Mouse (Mus musculus): ENCODE results near the gene Fut1.

Fut1 gene

DNA sequence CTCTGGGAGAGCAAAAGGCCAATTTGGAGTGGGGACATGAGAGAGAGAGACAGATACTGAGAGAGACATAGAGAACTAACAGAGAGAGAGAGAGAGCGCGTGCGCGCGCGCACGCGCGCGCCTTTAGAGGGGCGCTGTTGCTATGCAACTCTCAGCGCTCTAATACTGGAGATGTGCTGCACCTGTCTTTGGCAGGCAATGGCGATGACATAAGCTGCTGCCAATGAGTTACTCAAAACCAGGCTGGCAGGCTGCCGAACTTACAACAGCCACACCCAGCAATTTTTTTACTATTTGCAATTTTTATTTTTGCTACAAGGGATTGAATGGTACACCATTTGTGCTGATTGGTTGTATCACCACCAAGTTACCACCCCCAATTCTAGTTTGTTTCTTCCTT is 50.7 kb downstream of the Fut1 start:
- in situ Hi-C loops (cut with MboI, MseI), result no loop called here

DNA sequence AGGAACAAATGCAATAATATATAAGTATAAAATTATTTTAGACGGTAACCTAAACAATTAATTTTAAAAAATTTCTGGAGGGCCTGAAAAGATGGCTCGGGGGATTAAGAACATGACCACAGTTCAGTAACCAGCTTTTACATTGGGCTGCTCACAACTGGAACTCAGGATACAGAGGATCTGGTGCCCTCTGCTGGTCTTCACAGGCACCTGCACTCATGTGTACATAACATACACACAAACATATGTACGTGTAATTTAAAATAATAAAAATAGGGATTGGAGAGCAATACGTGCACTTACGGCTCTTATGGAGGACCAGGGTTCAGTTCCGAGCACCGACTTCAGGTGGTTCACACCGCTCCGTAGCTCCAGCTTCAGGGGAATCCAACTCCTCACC is 51.8 kb downstream of the Fut1 start:
- in situ Hi-C loops (cut with MboI, MseI), result no loop called here

All from T-helper 2 cell (primary cell).